Mouse (Mus musculus) liver, adult 2 months (tissue): ENCODE results near the gene Nova1. TPM values are rescaled to one million over a fixed set of nuclear protein-coding genes. Genes with fewer than 3 reads are reported as not detected.

Experiments
- DNase-seq: peaks from one replicate; pipeline ENCODE4 v3.0.0-alpha.2; 2011; ENCODE audit warnings: low read depth, low spot score; ENCODE audit errors: extremely low read depth
- H3K27ac ChIP-seq: fragments of 200-500 bp; replicated peaks from 2 replicates; pipeline ENCODE4 v1.5.1; 2012; ENCODE audit warnings: low read depth, mild to moderate bottlenecking, control low read depth, inconsistent platforms, low read length; ENCODE audit not compliant: insufficient read depth
- H3K27me3 ChIP-seq: fragments of 200-500 bp; 2 replicates; pipeline ENCODE4 v1.6.1; 2012; ENCODE audit warnings: mild to moderate bottlenecking, moderate library complexity, low read length, inconsistent platforms; ENCODE audit not compliant: control insufficient read depth, insufficient read depth
- H3K36me3 ChIP-seq: fragments of 200-500 bp; 2 replicates; pipeline ENCODE4 v1.6.1; 2012; ENCODE audit warnings: low read length, inconsistent platforms; ENCODE audit not compliant: control insufficient read depth, insufficient read depth
- H3K4me1 ChIP-seq: fragments of 200-500 bp; 2 replicates; pipeline ENCODE4 v1.6.1; 2011; ENCODE audit warnings: low read length; ENCODE audit not compliant: control insufficient read depth, insufficient read depth
- H3K4me3 ChIP-seq: fragments of 200-500 bp; 2 replicates; pipeline ENCODE4 v1.5.1; 2011; ENCODE audit warnings: low read depth, mild to moderate bottlenecking, control low read depth, low read length, moderate library complexity; ENCODE audit not compliant: insufficient read depth
- H3K79me2 ChIP-seq: fragments of 200-500 bp; 2 replicates; pipeline ENCODE4 v1.6.1; 2012; ENCODE audit warnings: inconsistent platforms, mild to moderate bottlenecking, low read length, moderate library complexity; ENCODE audit not compliant: control insufficient read depth, insufficient read depth
- H3K9ac ChIP-seq: fragments of 200-500 bp; 2 replicates; pipeline ENCODE4 v1.6.1; 2012; ENCODE audit warnings: low read depth, mild to moderate bottlenecking, control low read depth, inconsistent platforms, low read length
- CTCF ChIP-seq: fragments of 200-500 bp; IDR thresholded peaks from 2 replicates; pipeline ENCODE4 v1.5.1; 2011; ENCODE audit warnings: low read depth, low read length, control low read depth
- POLR2A ChIP-seq: fragments of 200-500 bp; IDR thresholded peaks from 2 replicates; pipeline ENCODE4 v1.6.1; 2011; ENCODE audit warnings: low read length, control low read depth; ENCODE audit not compliant: insufficient read depth; ENCODE audit errors: extremely low read depth
- WGBS: fragments of 180-500 bp; shearing (Covaris S2); methylation state at CpG from one replicate; pipeline ENCODE4 v1.1.7; 2018; 5-methylcytosine and 5-hydroxymethylcytosine counted together
- polyA plus RNA-seq: library from polyadenylated mRNA; depleted of rRNA; stranded (reverse); fragments of >200 nt; gene quantifications from 2 replicates; pipeline ENCODE4 v1.2.3, GENCODE M21; 2012
- total RNA-seq: library from RNA; depleted of rRNA; stranded (reverse); fragments of >200 nt; gene quantifications from 2 replicates; pipeline ENCODE4 v1.2.3, GENCODE M21; 2014

The Nova1 gene
- total and polyA plus RNA-seq, 2 experiments = not detected

- 60% methylated on average over 7 of the region's 7 CpGs for WGBS
- Histone ChIP-seq H3K36me3 (no peaks in the 10 kb centered on the region), H3K27ac (no peak overlapping the region), H3K79me2 (no peaks in the 10 kb centered on the region), H3K4me1 (no peaks in the 10 kb centered on the region), H3K9ac (no peak overlapping the region), H3K4me3 (no peak overlapping the region), H3K27me3 (no peaks in the 10 kb centered on the region)
- DNase-seq = no peak
- TF ChIP-seq CTCF = no peak
- TF ChIP-seq POLR2A = no peak
Observed at GRCm38 (mm10) chr12:46759450-46759849, 59.3 kb downstream of the Nova1 start.

DNA sequence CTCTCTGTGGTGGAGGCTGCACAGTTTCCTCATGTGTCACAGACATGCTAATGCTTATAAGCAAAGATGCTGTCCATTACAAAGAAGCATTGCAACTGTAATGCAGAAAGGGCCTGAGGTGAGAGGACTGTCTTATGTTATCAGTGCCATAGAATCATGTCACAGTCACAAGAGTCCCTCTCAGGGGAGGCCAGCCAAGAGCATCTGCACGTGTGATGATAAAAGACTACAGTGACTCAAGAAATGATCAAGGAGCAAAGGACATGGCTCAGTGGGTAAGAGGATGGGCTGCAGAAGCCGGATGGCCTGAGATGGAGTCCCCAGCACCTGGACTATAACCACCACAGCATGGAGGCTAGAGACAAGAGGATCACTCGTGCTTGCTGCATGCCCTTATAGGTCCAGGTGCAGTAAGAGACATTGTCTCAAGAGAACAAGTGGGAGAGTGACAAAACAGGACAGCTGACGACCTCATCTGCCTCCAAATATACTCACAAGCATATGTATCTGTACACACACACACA is 64.3 kb downstream of the Nova1 start:
- Histone ChIP-seq H3K79me2 (no peaks in the 10 kb centered on the region), H3K9ac (no peak overlapping the region), H3K4me1 (no peaks in the 10 kb centered on the region), H3K4me3 (no peak overlapping the region), H3K27ac (no peak overlapping the region), H3K27me3 (no peaks in the 10 kb centered on the region), H3K36me3 (no peaks in the 10 kb centered on the region)
- no peak for DNase-seq
- TF ChIP-seq POLR2A (no peak), CTCF (no peak)
- 51% methylated on average over 4 of the region's 4 CpGs for whole genome bisulfite sequencing

DNA sequence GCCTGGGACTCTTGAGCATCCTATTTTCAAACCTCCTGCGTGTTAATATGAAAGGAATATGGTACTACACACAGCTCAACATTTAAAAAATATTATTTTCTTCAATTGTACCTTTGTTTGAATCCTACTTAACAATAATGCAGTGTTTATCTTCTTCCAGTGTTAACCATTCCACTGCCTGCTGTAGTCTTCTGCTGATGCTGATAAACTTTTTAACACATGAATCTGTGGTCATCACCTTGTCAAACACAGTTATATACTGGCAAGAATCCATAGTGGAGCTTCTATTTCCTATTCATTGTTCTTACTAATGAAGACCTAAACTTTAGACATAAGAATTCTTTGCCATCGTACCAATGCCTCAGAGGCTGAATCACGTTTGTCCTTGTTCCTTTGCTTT is 65.6 kb downstream of the Nova1 start:
- no peaks in the 10 kb centered on the region for H3K4me1 ChIP-seq
- no peaks in the 10 kb centered on the region for H3K36me3 ChIP-seq
- WGBS = 66% methylated on average over 3 of the region's 3 CpGs
- no peaks in the 10 kb centered on the region for H3K27me3 ChIP-seq
- no peak overlapping the region for H3K9ac ChIP-seq
- H3K4me3 ChIP-seq = no peak overlapping the region
- DNase-seq = no peak
- H3K79me2 ChIP-seq = no peaks in the 10 kb centered on the region
- TF ChIP-seq CTCF (no peak), POLR2A (no peak)
- H3K27ac ChIP-seq = no peak overlapping the region

GRCm38 (mm10) chr12:46733261-46733660 is 85.5 kb downstream of the Nova1 start:
- Histone ChIP-seq H3K36me3 (no peaks in the 10 kb centered on the region), H3K9ac (no peak overlapping the region), H3K27ac (no peak overlapping the region), H3K79me2 (no peaks in the 10 kb centered on the region), H3K4me3 (no peak overlapping the region), H3K27me3 (no peaks in the 10 kb centered on the region), H3K4me1 (no peaks in the 10 kb centered on the region)
- no peak for DNase-seq
- no peak for TF ChIP-seq CTCF
- TF ChIP-seq POLR2A = no peak

GRCm38 (mm10) chr12:46731943-46732342 is 86.8 kb downstream of the Nova1 start:
- no peak overlapping the region for H3K4me3 ChIP-seq
- H3K27ac ChIP-seq = no peak overlapping the region
- no peaks in the 10 kb centered on the region for H3K4me1 ChIP-seq
- no peaks in the 10 kb centered on the region for H3K79me2 ChIP-seq
- no peaks in the 10 kb centered on the region for H3K36me3 ChIP-seq
- TF ChIP-seq POLR2A = no peak
- H3K27me3 ChIP-seq = no peaks in the 10 kb centered on the region
- H3K9ac ChIP-seq = no peak overlapping the region
- WGBS = 59% methylated on average over 1 of the region's 1 CpGs
- DNase-seq = no peak

DNA sequence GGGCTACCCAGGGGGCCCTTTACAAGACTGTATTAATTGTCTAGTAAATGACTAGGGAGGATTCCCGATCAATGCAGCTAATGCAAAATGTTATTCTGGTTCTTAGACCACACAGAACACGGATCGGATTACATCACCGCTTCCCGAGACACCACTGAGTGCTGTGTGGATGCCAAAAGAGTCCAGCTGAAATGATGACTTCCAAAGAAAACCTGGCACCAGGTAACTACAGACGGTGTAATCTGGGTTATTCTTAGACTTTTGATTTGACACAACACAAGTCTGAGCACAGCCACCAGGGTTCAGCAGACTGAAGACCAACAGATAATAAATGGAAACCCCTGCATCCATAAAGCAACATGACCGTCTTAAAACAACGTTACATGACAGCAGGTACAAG is 96.8 kb downstream of the Nova1 start:
- WGBS = 75% methylated on average over 8 of the region's 8 CpGs
- TF ChIP-seq POLR2A (no peak), CTCF (no peak)
- DNase-seq = no peak
- no peak overlapping the region for H3K4me3 ChIP-seq
- H3K9ac ChIP-seq = no peak overlapping the region
- no peaks in the 10 kb centered on the region for H3K79me2 ChIP-seq
- no peaks in the 10 kb centered on the region for H3K27me3 ChIP-seq
- no peak overlapping the region for H3K27ac ChIP-seq
- no peaks in the 10 kb centered on the region for H3K36me3 ChIP-seq
- no peaks in the 10 kb centered on the region for H3K4me1 ChIP-seq
